Mouse (Mus musculus): ENCODE measurements at regions not wholly inside any gene's neighbourhood (a gene's known extent, or its start where the extent isn't known, plus 50 kb on each side); places are given as distances from the start of the nearest gene placed in this dataset.

GRCm38 (mm10) chr7:76156869-76157268 lies 72.8 kb upstream of the Agbl1 start:
- DNase-seq = no peak

GRCm38 (mm10) chr7:76164191-76164590 lies 65.5 kb upstream of the Agbl1 start:
- no peak for DNase-seq

GRCm38 (mm10) chr7:76164735-76165630 lies 64.7 kb upstream of the Agbl1 start:
- DNase-seq = no peak

GRCm38 (mm10) chr7:76170481-76170880 lies 59.2 kb upstream of the Agbl1 start:
- DNase-seq = no peak

- DNase-seq = no peak
Measured at GRCm38 (mm10) chr7:76176235-76176634, 53.5 kb upstream of the Agbl1 start.

- no peak for DNase-seq
Measured at GRCm38 (mm10) chr7:76177420-76177819, 52.3 kb upstream of the Agbl1 start.

Data from lung, postnatal 4 days (tissue).